Mouse (Mus musculus) fat pad, adult 2 months (tissue): Measurements from ENCODE around the gene Fam221b.

Source experiments
- DNase-seq: peaks from one replicate; pipeline ENCODE4 v3.0.0-alpha.2; 2011; ENCODE audit warnings: low read depth, low spot score; ENCODE audit errors: extremely low read depth

The Fam221b gene

DNA sequence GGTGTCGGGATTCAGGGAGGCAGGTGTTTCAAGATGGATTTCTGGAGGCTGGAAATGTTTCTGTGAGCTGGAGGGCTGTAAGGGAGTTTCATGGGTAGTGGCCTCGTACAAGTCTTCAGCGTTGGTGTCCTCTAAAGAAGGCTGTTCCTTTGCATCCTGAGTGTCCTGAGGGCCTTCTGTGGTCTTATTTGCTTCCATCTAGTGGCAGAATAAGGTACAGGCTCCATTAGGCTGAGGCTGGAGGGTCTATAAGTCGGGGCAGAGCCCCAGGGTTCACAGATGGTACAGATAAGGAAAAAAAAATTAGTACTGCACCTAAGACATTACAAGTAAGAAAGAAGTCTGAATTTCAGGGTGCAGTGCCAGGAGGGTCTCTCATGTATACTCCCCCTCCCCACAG is 2.5 kb downstream of the Fam221b start:
- no peak for DNase-seq

DNA sequence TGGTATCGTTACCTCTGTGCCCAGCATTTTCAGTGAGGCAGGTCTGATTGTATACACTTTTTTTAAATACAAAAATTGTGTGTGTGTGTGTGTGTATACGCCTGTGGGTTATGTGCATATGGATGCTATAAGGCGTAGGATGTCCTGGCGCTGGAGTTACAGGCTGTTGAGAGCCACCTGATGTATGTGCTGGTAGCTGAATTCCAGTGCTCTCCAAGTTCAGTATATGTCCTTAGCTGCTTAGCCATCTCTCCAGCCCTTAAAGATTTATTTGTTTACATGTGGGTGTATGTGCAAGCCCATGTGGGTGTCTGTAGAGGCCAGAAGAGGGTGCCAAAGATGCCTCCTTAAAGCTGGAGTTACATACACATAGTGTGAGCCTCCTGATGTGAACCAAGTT is 11.8 kb downstream of the Fam221b start:
- no peak for DNase-seq

DNA sequence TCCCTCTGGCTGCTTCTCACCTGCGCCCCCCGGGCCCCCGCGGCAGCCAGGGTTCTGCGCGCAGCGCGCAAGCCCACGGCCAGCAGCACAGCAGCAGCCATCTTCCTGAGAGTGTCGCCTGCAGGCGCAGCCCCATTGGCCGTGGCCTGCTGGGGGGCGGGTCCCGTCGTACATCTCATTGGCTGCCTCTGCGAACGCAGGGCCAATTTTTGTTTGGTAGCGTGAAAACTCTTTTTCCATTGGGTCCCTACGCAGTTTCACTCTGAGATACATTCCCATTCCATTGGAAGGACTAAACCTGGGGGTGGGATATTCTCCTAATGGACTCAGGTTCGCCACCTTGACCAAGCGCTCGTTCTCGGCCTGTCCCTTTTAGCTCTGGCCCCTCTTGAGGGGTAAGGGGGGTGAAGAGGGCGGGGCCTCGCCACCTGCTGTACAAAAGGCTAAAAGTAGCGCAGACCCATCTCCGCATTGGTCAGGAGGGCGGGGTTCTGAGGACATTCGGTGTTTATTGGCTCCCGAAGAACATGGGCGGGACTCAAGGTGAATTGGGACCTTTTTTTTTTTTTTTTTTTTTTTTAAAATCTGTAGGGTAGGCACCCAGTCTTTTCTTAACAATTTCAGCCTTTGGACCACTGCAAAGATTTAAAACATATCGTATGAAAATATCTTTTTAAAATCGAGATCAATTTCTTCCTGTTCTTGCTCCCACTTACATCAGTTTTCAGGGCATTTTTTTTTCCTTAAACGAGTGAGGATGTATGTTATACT is 12.4 kb downstream of the Fam221b start, which contains the start of gene Hint2:
Hint2 (minus strand) TSS at position 128 of the 771 bp plus-strand sequence.
- peak; percentile 83 for DNase-seq

DNA sequence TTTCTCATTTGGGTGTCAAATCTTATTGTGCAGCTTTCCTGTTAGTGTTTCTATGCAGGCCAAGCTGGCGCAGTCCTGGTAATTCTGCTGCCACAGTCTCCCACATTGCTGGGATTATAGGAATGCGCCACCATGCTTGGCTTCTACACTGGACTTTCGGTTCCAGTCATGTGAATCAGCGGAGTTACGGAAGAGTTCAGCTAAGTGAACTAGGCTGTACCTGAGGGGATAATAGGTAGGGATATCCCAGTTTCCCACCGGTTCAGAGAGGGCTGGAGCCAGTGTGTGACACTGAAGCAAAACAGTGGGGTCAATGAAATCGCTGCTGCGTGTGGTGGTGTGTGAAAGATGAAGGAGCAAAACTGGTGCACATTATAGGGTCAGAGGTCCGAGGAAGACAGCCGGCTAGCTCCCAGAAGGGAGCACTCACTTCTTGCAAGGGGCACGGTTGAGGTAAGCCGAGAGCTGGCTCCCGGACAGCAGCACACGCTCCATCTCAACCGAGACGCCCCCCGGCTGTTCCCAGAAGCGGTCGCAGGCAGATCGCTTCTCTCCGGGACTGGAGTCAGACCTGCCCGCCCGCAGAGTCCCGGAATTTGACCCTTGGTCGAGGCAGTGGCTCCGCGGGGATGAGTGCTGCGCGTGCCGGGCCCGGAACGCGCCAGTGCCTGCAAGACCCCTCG is 13.1 kb downstream of the Fam221b start:
- no peak for DNase-seq

DNA sequence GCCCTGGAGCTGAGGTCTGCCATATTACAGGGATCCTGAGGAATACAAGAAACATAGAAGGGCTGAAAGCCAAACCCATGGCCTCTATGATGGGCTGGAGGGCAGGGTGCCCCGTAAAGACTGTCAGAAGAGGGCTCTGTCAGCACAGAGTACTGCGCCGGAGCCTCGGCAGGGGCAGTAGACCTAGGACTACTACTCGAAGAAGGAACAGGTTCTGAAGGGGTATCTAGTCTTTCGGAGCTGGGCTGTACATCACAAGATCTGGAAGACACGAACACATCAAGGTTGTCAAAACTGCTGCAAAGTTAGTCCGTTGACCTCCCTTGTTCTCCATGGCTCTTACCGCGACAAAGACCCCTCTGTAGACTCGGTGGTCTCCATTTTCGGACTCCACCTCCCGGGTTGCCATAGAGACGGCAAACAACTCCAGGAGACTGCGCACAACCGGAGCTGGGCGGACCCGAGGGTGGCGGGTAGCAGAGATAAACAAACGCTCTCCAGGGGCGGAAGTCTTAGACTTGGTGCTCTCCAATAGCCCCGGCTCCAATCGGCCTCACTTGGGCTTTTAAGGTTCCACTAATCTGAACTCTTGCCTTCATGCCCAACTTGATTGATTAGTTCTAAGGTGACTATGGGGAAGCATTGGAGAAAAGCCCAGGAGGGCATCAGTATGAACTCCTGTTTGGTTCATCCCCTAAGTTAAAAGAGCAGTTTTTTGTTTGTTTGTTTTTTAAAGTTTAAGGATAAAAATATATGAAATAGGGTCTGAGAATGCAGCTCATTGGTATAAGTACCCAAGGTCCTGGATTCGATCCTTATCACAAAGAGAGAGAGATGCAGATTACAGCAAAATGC is 15.6 kb downstream of the Fam221b start, which contains the start of gene Spag8:
Spag8 (minus strand) TSS at position 434 of the 855 bp plus-strand sequence.
- DNase-seq = no peak

DNA sequence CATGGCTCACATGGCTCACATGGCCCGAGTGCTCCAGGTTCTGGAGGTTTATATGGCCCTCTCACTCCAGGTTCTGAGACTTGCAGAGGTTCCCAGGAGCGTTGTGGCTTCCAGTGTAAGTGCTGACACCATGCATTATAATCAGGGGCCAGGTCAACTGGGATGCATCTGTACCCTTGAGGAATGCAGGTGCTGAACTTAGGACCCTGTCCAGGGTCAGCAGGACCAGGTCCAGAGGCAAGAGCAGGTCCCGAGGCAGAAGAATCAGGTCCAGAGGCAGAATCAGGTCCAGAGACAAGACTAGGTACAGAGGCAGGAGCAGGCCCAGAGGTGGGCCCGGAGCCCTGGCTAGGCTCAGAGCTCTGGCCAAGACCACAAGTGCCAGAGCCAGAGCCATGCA is 16.2 kb downstream of the Fam221b start:
- no peak for DNase-seq

DNA sequence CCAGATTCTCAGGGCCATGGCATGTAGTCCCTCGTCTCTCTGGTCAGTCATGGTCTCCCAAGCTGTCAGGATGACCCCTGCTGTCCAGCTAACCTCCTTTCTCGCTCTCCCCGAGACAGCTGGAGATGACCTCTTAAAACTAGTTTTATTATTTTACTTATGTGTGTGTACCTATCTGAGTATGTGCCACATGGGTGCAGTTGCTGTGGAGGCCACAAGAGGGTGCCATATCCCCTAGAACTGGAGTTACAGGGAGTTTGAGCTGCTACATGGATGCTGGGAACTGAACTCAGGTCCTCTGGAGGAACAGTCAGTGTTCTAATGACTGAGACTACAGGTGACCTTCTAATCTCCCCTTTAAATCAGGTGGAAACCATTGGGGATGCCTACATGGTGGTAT is 19.2 kb downstream of the Fam221b start:
- DNase-seq = no peak

DNA sequence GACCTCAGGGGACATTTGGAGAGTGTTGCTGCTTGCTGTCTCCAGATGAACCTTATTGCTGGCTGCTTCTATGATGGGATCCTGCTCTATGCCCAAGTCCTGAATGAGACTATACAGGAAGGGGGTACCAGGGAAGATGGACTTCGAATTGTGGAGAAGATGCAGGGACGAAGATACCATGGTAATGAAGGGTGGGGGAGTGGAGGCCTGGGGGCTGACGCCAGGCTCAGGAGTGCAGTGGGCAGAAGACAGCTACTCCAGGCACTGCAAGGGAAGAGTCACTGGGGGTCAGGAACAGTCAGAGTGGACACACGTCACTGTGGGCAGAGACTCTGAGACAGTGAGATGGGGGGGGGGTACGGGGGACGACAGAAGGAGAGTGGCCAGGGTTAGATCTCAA is 28.5 kb downstream of the Fam221b start:
- no peak for DNase-seq

DNA sequence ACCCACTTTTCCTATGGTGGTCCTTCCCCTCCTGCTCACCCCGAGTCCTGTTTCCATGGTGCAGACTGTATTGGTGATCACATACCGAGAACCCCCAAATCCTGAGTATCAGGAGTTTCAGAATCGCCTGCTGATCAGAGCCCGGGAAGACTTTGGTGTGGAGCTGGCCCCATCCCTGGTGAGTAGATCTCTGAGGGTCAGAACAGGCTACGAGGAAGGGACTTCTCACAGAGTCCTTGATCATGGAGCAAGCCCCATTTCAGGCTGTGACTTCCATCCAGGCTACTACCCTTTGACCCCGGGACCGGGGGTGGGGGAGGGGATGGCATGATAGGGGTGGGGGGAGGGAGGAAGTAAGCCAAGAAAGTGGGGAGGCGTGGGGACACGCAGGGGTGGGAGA is 28.9 kb downstream of the Fam221b start:
- no peak for DNase-seq

DNA sequence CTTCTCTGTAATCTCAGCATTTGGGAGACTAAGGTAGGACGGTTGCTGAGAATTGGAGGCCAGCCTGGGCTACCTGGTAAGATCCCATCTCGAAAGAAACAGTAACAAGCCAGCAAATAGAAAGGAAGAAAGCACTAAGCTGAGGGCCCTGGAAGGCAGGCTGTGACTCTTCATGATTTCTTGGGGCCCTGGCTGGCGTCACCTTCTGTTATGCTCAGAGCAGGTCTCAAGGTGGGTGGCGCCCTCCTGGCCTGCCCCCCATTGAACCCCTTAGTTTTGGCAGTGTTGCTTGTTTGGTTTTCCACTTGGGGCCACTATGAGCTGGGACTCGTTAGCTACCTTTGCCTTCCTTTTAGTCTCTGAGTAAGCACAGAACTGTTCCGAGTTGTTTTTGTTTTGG is 32.2 kb downstream of the Fam221b start:
- no peak for DNase-seq

DNA sequence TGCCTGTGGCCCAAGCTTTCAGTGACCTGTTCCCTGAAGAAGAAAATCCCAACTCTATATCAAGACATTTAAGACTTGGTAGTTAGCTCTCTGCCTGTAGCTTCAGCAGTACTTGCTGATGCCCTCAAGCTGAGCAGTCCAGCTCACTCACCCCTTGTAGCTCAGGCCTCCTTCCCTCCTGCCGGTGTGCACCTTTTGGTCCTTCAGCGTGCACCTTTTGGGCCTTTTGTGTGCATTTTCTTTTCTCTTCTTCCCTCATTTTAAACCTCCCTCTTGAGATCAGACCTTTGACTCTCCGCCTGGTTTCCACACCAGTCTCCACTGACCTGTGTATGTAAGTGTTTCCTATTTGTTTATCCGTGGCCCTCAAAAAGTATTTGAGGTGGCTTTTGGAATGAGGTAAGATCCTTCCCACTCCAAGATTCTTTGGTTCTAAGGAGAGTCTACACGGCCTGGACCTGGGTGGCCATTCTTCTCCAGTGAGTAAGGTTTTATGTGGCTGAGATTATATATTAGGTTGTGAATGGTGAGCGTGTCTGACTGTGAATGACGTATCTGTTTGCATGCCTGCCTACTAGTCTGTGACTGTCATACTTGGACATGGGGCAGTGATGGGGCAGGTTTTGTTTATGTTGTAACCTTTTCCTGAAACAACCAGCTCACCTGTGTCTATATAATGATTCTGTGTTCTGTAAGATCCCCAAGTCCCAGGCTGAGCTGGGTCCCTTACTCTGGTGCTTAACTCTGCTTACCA is 34.1 kb downstream of the Fam221b start:
- no peak for DNase-seq

DNA sequence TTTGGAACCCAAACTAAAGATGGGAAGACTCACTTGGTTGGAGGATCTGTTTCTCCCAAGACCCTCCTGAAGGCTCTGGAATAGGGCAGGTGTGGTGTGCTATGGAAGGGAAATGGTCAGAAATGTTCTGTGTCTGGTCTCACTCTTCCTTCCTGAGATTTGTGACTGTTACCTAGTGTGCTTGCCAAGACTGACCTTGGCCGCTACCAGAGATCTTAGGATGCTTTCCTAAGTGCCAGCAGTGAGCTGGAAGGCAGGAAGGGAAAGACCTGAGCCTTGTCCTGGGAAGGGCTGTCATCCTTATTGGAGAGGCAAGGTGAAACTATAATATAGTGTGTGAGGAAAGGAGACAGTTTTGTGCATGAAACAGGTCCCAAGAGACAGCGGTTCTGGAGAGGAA is 35.2 kb downstream of the Fam221b start:
- no peak for DNase-seq

DNA sequence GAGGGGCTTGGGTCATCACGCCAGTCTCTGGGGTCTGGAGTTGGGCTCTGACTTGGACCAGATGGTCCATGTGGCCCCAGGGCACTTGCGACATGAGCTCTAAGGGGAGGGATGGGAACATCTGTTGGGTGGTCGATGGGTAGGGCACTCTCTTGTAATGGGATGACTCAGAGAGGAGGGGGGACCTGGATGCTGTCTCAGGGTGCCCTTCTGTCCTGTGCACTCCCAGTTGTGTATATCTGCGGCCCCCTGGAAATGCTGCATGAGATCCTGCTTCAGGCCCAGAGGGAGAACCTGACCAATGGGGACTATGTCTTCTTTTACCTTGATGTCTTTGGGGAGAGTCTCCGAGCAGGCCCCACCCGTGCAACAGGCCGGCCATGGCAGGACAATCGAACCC is 35.6 kb downstream of the Fam221b start:
- no peak for DNase-seq

DNA sequence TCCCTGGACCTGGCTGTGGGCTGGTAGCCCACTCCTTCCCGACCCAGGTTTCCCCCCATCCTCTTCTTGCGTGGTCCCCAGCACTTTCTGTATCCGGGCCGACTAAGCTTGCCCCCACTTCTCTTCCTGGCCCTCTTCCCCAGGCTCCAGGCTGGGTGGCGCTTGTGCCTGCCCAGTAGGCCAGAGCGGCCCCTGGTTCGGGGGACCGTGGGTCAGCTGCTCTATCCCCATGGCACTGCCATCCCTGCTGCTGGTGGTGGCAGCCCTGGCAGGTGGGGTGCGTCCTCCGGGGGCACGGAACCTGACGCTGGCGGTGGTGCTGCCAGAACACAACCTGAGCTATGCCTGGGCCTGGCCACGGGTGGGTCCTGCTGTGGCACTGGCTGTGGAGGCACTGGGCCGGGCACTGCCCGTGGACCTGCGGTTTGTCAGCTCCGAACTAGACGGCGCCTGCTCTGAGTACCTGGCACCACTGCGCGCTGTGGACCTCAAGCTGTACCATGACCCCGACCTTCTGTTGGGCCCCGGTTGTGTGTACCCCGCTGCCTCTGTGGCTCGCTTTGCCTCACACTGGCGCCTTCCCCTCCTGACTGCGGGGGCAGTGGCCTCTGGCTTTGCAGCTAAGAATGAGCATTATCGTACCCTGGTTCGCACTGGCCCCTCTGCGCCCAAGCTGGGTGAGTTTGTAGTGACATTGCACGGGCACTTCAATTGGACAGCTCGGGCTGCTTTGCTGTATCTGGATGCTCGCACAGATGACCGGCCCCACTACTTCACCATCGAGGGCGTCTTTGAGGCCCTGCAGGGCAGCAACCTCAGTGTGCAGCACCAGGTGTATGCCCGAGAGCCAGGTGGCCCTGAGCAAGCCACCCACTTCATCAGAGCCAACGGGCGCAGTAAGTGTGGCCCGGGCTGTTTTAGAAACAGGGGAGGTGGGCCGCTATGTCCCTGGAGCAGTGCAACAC is 36.7 kb downstream of the Fam221b start:
- no peak for DNase-seq

DNA sequence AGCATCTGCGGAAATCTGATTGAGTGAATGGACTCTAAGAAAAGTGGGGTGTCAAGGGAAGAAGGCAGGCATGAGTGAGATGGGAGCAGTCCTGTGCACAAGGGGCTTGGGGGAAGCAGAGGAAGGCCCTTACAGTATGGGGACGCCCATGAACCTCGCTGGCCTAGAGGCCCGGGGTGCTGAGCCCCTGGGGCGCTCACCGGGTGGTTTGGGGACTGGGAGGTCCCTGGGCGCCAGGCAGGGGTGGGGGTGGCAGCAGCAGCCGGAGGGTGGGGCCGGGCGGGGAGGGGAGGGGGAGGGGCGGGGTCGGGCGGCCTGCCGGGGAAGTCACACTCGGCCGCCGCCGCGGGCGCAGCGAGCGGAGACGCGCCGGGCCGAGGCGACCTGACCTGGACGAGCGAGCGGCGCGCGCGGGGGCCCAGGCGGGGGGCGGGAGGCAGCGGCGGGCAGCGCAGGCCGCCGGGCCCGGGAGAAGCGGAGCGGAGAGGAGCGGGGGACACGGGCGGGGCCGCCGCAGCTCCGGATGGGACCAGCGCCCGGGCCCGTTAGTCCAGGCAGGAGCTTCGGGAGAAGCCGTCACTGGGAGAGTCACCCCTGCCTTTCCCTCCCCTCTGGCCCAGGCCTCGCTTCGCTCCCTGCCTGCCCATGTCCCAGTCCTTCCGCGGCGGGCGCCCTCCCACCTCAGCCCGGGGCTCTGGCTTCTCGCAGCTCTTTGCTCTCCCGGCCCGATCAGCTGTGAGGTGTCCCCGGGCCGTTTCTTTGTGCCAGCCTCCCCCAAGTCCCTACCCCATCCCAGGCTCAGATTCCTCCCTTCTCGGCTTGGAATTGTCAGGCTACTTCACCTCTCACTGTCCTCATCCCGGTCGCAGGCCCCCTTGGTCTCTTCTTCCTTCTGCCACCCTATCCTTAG is 37.6 kb downstream of the Fam221b start, which contains the start of gene Npr2:
Npr2 (plus strand) TSS at position 890 of the 910 bp plus-strand sequence.
- DNase-seq = no peak

DNA sequence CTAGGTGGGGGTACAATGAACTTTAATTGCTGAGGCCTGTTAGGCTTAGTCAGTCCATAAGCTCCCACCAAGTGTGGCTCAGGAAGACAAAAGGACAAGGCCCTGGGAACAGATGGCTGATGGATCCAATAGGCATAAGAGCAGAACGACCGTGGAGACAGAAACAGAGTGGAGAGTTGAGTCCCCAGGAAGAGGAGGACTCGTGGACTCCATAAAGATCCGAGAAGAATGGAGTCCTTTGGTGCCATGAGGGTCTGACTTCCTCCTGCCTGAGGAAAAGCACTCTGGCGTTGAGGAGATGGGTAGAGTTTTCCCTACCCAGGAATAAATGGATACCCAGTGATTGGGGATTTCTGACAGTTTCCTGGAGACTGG is 38.3 kb downstream of the Fam221b start:
- DNase-seq = no peak

DNA sequence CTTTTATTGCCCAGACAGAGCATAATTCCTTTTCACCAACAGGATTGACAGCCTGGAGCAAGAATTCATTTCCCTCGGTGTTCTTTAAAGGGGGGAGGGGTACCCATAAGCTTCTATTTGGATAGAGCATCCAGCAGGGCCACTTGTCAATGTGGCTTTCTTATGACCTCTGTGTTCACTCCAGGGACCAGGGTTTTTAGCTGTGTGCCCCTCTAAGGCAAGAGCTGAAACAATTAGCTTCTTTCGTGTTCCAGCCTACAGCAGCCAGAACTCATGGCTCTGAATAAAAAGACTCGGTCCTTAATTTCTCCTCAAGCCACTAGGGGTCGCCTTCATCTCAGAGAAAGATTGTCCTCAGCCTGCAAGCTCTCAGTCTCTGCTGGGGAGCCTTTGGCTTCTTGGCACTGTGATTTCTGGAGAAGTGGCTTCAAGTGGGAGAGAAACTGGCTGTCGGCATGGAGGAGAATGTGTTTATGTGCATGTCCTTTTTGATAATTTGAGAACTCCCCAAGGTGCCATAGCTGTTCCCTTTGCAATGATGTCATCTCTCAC is 38.8 kb downstream of the Fam221b start:
- DNase-seq = no peak

DNA sequence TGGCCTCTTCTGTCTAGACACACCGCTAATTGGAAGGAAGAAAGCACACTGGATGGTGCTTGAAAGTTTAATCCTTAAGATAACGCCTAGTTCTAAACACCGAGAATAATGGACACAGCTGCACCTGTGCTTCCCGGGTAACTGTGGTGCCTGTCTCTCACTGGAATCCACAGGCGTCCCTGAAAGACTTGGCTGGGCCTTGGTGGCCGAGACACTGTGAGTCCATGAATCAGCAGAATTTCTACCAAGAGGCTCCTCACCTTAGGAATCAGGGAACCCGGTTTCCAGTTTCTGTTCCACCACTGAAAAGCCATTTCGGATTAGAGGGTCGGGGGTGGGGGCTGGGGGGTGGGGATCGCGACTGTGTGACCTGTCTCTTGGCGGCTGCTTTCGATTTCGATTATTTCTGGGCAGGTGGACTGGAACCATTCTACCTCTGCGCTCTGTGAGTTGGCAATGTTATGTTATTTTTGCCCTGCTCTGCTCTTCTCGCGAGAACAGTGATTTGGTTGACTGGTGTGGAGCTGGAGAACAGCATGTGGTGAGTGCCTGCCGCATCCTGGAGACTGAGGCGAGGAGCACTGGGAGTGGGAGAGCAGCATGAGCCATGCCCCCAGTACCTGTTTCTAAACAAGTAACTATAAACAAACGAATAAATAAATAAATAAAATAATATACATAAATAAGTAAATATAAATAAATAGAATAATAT is 39.7 kb downstream of the Fam221b start:
- no peak for DNase-seq
